Mouse (Mus musculus): ENCODE results near the gene Kif26a. TPM values are rescaled to one million over a fixed set of nuclear protein-coding genes. Genes with fewer than 3 reads are reported as not detected.

The Kif26a gene
- polyA plus RNA-seq, 1 experiment: not detected

DNA sequence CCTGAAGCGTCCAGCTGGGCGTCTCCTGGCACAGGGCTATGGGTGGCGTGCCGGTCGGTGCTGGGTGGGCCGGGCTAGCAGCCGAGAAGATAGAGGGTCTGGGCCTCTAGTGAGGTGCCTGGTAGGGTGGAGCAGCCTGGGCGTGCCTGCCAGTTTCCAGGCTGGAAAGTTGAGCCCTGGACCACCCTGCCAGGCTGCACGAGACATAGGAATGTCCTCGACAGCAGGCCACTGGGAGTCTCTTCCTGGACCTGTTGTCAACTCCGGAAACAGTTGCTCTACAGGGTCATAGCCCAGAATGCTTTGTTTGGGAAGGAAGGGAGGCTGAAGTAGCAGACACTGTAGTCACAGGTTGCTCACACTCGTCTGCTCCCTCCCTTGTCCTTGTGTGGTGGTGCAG lies 7.6 kb downstream of the Kif26a start:
- H3K27ac ChIP-seq (ENCODE audit: insufficient read depth, low read depth, low read length): no peak overlapping the region
- no peak overlapping the region for H3K4me3 ChIP-seq (ENCODE audit: insufficient read depth, low read depth, low read length)
- WGBS: 86% methylated on average over 12 of the region's 12 CpGs
- TF ChIP-seq POLR2A (IDR thresholded peaks at IDR 0.05; ENCODE audit: insufficient read depth, low read depth, low read length) (no peak), CTCF (IDR thresholded peaks at IDR 0.05; ENCODE audit: insufficient read depth, low read depth, low read length) (no peak)
- peaks cover 63% of the 10 kb centered on the region for H3K4me1 ChIP-seq (ENCODE audit: control insufficient read depth, insufficient read depth, low read length)

DNA sequence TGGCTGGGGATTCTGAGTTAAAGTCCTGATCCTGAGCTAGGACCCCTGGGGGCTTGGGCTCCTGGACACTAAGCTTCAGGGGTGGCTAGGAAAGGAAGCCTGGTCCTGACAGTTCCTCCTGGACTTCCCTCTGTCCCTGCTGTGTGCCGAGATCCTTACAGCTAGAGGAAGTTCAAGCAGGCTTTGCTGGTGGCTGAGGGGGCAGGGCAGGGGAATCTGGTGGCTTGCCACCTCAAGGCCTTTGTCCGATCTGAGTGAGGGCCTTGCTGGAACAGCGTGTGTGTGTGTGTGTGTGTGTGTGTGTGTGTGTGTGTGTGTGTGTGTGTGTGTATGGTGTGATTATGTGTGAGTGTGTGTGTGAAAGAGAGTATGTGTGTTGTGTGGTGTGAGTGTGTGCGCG lies 8.5 kb downstream of the Kif26a start:
- 64% methylated on average over 5 of the region's 5 CpGs for WGBS
- H3K4me1 ChIP-seq (ENCODE audit: control insufficient read depth, insufficient read depth, low read length): peaks cover 64% of the 10 kb centered on the region

DNA sequence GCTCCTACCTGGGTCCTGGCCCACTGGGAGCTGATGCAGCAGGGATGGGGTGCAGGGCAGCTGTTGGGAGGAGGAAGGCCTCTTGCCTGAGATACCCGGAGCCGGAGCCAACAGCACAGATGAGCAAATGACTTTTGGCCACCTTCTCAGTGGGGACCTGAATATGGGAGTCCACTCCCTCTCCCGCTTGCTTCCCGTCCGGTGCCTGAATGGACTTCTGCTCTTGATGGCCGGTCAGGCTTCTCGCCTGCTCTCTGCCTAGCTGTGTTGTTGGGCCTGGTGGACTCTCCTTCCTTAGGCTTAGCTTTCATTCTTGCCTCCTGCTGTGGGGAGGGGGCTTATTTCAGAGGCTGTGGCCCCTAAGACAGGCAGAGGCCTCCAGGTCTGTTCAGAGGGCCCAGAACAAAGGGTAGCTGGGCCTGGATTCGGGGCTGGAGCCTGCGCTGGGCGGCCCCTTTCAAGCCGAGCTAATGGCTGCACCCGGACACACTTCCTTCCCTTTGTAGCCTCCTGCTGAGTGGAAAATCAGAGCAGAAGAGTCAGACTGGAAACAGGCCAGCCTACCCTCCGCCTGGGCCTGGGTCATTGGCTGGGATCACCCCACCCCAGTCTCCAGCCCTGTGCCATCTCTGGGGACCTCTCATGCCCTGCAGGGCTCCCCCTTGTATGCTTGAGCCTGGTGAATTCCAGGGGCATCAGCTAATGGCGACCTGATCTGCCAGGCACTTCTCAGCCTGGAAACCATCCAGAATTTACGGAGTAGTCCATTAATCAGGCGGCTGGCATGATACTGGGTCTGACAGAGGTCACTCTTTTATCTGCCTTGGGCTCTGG lies 9.4 kb downstream of the Kif26a start:
- H3K4me3 ChIP-seq (ENCODE audit: insufficient read depth, low read depth, low read length): no peak overlapping the region
- H3K27ac ChIP-seq (ENCODE audit: insufficient read depth, low read depth, low read length): no peak overlapping the region
- TF ChIP-seq CTCF (IDR thresholded peaks at IDR 0.05; ENCODE audit: insufficient read depth, low read depth, low read length): no peak
- TF ChIP-seq POLR2A (IDR thresholded peaks at IDR 0.05; ENCODE audit: insufficient read depth, low read depth, low read length): no peak
- H3K4me1 ChIP-seq (ENCODE audit: control insufficient read depth, insufficient read depth, low read length): peaks cover 56% of the 10 kb centered on the region
- 65% methylated on average over 16 of the region's 16 CpGs for WGBS

More for the DNA sequence above, 8.5 kb downstream of the Kif26a start:
- no peak overlapping the region for H3K4me3 ChIP-seq (ENCODE audit: insufficient read depth, low read depth, low read length)
- H3K27ac ChIP-seq (ENCODE audit: insufficient read depth, low read depth, low read length): no peak overlapping the region
- no peak for TF ChIP-seq CTCF (IDR thresholded peaks at IDR 0.05; ENCODE audit: insufficient read depth, low read depth, low read length)
- no peak for TF ChIP-seq POLR2A (IDR thresholded peaks at IDR 0.05; ENCODE audit: insufficient read depth, low read depth, low read length)

DNA sequence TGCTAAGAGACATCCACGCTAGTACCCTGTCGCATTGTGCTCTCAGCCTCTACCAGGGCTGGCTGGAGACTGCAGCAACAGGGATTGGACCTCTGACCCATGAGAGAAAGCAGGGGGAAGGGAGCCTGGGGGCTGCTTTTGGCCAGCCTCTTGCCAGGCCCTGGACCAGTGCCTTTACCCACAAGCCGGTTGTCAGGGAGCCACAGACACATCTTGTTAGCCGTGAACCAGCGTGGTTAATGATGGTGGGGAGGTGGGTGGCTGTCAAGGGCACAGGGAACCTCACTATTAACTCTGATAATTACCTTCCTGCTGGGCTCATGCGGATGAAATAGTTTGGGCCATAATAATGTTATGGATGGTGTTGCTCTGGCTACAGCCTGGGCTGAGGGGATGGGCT lies 10.8 kb downstream of the Kif26a start:
- TF ChIP-seq CTCF (IDR thresholded peaks at IDR 0.05; ENCODE audit: insufficient read depth, low read depth, low read length) (no peak), POLR2A (IDR thresholded peaks at IDR 0.05; ENCODE audit: insufficient read depth, low read depth, low read length) (no peak)
- H3K27ac ChIP-seq (ENCODE audit: insufficient read depth, low read depth, low read length): no peak overlapping the region
- H3K4me3 ChIP-seq (ENCODE audit: insufficient read depth, low read depth, low read length): no peak overlapping the region
- 38% methylated on average over 6 of the region's 6 CpGs for WGBS
- H3K4me1 ChIP-seq (ENCODE audit: control insufficient read depth, insufficient read depth, low read length): peaks cover 58% of the 10 kb centered on the region

DNA sequence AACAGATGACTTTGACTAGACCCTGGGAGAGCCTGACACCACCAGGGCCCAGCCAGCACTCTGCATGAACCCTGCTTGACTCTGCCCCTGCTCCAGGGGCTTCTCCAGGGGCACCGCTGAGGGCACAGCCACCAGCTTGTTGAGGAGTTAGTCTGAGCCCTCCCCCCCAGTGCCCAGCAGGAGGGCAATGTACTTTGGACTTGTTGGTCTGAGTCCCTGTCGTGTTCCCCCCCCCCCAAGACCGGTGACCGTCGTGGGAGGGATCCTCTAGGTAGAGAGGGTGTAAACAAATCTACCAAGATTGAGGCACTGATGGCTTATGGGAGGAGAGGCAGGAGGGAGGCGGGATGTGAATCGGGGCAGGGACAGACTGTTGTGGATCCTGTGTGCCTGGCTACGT lies 12.2 kb downstream of the Kif26a start:
- Histone ChIP-seq H3K4me3 (ENCODE audit: insufficient read depth, low read depth, low read length) (no peak overlapping the region), H3K4me1 (ENCODE audit: control insufficient read depth, insufficient read depth, low read length) (peaks cover 56% of the 10 kb centered on the region), H3K27ac (ENCODE audit: insufficient read depth, low read depth, low read length) (no peak overlapping the region)
- TF ChIP-seq CTCF (IDR thresholded peaks at IDR 0.05; ENCODE audit: insufficient read depth, low read depth, low read length): no peak
- TF ChIP-seq POLR2A (IDR thresholded peaks at IDR 0.05; ENCODE audit: insufficient read depth, low read depth, low read length): no peak
- 75% methylated on average over 8 of the region's 8 CpGs for WGBS

DNA sequence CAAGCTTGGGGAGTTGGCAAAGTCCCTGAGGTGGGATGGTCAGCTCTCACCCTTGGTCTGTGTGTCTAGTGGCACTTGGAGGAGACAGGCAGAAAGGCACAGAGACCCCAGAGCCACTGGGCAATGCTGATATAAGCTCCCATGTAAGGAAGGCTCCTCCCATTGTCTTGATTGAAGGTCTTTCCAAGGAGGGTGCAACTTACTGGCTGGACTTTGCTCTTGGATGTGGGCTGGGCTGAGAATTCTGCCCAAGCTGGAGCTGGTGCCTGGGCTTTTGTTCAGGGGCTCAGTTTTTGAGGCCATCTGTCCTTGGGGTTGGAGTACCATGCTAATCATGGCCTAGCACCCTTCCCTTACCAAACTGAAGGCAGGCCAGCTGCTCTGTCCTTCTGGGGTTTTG lies 12.8 kb downstream of the Kif26a start:
- TF ChIP-seq POLR2A (IDR thresholded peaks at IDR 0.05; ENCODE audit: insufficient read depth, low read depth, low read length) (no peak), CTCF (IDR thresholded peaks at IDR 0.05; ENCODE audit: insufficient read depth, low read depth, low read length) (no peak)
- Histone ChIP-seq H3K4me3 (ENCODE audit: insufficient read depth, low read depth, low read length) (no peak overlapping the region), H3K4me1 (ENCODE audit: control insufficient read depth, insufficient read depth, low read length) (peaks cover 56% of the 10 kb centered on the region), H3K27ac (ENCODE audit: insufficient read depth, low read depth, low read length) (no peak overlapping the region)

DNA sequence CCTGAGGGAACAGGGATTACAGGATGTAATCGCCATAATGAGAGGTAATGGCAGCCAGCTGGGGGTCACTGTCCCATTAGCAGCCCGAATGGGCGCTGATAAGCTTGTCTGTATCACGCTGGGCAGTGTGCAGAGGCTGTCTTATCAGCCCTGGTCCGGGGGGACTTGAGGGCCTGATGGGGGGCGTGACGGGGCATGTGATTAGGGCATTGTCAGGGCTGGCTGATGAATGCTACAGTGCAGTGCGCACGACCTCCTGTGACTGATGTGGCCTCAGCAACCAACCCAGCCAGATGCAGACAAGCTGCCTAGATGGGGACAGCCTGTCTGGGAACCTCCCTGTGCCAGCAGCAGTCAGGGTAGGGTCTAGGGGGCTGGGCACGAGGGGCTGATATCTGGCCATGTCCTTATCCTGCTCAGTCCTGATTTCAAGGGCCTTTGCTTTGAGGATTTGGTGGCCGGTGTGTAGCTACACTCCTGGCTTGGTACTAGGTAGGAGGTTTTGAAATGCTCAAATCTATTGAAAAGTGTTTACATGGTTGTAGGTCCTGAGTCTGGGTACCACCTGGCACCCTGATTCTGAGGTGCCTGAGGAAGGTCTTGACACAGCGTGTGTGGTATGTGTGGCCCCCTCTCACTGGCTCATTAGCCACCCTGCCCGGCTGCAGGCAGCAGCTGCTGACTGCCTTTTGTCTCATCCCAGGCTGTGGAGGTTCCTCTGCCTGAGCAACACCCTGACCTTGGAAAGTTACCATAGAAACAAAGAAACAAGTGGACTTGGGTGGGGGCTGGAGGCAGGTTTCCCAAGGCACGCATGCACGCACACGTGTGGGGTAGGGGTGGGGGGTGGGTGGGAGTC lies 18.2 kb downstream of the Kif26a start:
- TF ChIP-seq CTCF (IDR thresholded peaks at IDR 0.05; ENCODE audit: insufficient read depth, low read depth, low read length): no peak
- TF ChIP-seq POLR2A (IDR thresholded peaks at IDR 0.05; ENCODE audit: insufficient read depth, low read depth, low read length): no peak
- Histone ChIP-seq H3K4me1 (ENCODE audit: control insufficient read depth, insufficient read depth, low read length) (peaks cover 38% of the 10 kb centered on the region), H3K4me3 (ENCODE audit: insufficient read depth, low read depth, low read length) (no peak overlapping the region), H3K27ac (ENCODE audit: insufficient read depth, low read depth, low read length) (no peak overlapping the region)
- WGBS: 52% methylated on average over 16 of the region's 16 CpGs

DNA sequence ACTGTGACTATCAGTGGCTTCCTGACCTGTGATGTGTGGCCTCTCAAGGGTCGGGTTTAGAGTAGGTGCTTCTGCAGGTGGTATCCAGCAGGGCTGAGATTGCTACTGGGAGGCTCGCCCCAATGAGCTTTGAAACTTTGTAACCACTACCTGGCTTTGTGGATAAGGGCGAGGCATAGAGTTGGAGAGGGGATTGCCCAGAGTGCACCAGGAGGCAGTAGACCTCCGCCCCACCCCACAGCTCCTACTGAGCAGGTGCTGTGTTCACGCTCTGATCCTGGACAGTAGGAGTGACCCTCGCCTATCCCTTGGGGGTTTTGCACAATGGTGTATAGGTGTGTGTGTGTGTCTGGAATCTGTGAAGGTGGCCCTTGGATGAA lies 18.8 kb downstream of the Kif26a start:
- H3K4me3 ChIP-seq (ENCODE audit: insufficient read depth, low read depth, low read length): no peak overlapping the region
- H3K27ac ChIP-seq (ENCODE audit: insufficient read depth, low read depth, low read length): no peak overlapping the region
- WGBS: 87% methylated on average over 6 of the region's 6 CpGs
- H3K4me1 ChIP-seq (ENCODE audit: control insufficient read depth, insufficient read depth, low read length): peaks cover 38% of the 10 kb centered on the region
- TF ChIP-seq POLR2A (IDR thresholded peaks at IDR 0.05; ENCODE audit: insufficient read depth, low read depth, low read length) (no peak), CTCF (IDR thresholded peaks at IDR 0.05; ENCODE audit: insufficient read depth, low read depth, low read length) (no peak)

DNA sequence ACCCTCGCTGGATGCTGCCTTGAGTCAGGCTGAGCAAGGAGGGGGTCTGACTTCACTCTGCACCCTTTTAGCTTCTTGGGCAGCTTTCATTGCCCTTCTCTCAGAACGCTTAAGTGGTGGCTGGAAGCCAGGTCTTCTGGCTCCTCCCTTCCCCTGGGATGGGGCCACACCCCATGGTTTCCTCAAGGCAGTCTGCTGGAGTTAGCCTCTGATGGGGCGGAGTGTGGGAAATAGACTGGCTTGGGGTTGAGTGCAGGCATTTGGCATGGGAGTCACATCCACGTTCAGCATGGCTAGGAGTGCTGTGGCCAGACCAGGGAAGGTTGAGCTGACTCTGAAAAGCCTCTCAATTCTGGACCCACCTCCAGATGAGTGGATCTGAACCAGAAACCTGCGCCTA lies 23.2 kb downstream of the Kif26a start:
- no peak overlapping the region for H3K27ac ChIP-seq (ENCODE audit: insufficient read depth, low read depth, low read length)
- no peak overlapping the region for H3K4me3 ChIP-seq (ENCODE audit: insufficient read depth, low read depth, low read length)
- 80% methylated on average over 5 of the region's 5 CpGs for WGBS
- H3K4me1 ChIP-seq (ENCODE audit: control insufficient read depth, insufficient read depth, low read length): peaks cover 51% of the 10 kb centered on the region
- TF ChIP-seq CTCF (IDR thresholded peaks at IDR 0.05; ENCODE audit: insufficient read depth, low read depth, low read length) (no peak), POLR2A (IDR thresholded peaks at IDR 0.05; ENCODE audit: insufficient read depth, low read depth, low read length) (no peak)

All from olfactory bulb, adult 2 months (tissue).